Mouse (Mus musculus): ENCODE measurements around the gene Ube2s. TPM values are rescaled to one million over a fixed set of nuclear protein-coding genes. Genes with fewer than 3 reads are reported as not detected.
A peak's percentile ranks its signal among the peaks of the same experiment; 100 is the strongest.

Ube2s gene
- polyA plus RNA-seq, 1 experiment, result 131 TPM

DNA sequence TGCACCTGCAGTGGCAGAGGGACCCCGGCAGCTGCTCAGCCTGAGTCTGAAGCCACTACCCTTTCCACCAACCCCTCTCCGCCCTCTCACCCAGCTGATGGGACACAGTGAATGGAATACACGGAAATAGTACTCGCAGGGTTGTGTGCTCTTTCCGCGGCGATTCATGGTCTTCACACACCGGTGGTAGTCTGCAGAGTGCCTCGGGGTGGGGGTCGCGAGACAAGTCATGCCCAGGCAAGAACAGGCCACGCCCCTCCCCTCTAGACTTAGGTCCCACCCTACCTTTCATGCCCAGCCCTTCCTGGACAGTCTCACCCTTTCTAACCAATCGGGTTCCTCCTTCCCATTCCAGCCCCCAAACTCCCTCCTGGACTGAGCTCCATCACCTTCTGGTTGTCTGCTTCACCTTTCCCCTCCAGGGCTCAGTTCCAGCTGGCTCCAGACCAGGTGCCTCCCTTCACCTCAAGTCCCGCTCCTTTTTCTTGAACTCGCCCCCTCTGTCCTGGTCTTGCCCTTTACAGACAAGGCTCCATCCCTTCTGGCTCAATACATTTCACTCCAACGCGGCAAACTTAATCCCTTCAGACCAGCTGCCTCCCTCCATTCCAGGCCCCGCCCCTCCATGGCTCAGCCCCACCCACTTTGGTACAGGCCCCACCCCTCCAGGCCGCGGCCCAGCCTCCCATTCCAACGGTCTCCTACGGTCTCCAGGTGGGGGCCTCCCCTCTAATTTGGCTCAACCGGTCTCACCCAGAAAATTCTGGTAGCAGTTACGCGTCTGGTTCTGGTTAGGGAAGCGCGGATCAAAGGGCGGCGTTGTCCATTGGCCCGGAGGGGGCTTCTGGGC, 60.2 kb downstream of the Ube2s start:
- peak overlapping the region; percentile 36 for H3K4me3 ChIP-seq (ENCODE audit: insufficient read depth, low read length)
- no peak overlapping the region for H3K27ac ChIP-seq (ENCODE audit: insufficient read depth, low read depth, low read length)
- peaks cover 7% of the 10 kb centered on the region; the same call in 1 of the 2 replicates for H3K4me1 ChIP-seq (ENCODE audit: control insufficient read depth, insufficient read depth, low read length)
- no peak for TF ChIP-seq POLR2A (IDR thresholded peaks at IDR 0.05; ENCODE audit: borderline replicate concordance, low read depth, low read length)
- no peak for TF ChIP-seq CTCF (IDR thresholded peaks at IDR 0.05; ENCODE audit: low read depth, low read length)

- Histone ChIP-seq H3K27ac (ENCODE audit: insufficient read depth, low read depth, low read length) (no peak overlapping the region), H3K4me3 (ENCODE audit: insufficient read depth, low read length) (no peak overlapping the region), H3K4me1 (ENCODE audit: control insufficient read depth, insufficient read depth, low read length) (peaks cover 7% of the 10 kb centered on the region; the same call in 1 of the 2 replicates)
- TF ChIP-seq POLR2A (IDR thresholded peaks at IDR 0.05; ENCODE audit: borderline replicate concordance, low read depth, low read length) (no peak), CTCF (IDR thresholded peaks at IDR 0.05; ENCODE audit: low read depth, low read length) (no peak)
These were observed 63.2 kb downstream of the Ube2s start for GRCm38 (mm10) chr7:4749169-4749568.

DNA sequence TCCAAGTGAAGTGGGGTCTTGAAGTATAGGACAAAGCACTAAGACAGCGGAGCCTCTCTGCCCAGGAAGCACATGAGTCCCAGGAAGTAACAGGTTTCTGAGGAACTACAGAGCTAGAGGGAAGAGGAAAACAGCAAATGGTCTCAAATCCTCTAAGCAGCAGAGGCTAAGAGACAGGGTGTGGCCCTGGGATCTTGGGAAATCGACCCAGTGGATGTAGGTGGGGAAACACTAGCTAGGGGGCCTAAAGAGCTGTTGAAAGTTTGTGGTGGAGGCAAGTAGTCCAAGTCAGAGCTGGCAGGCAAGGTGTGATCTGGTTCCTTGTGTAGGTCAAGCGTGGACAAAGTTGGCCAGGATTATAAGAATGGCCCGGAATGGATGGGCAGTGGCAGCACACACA, 64.1 kb downstream of the Ube2s start:
- peaks cover 7% of the 10 kb centered on the region; the same call in 1 of the 2 replicates for H3K4me1 ChIP-seq (ENCODE audit: control insufficient read depth, insufficient read depth, low read length)
- H3K27ac ChIP-seq (ENCODE audit: insufficient read depth, low read depth, low read length), result no peak overlapping the region
- TF ChIP-seq CTCF (IDR thresholded peaks at IDR 0.05; ENCODE audit: low read depth, low read length), result no peak
- H3K4me3 ChIP-seq (ENCODE audit: insufficient read depth, low read length), result no peak overlapping the region

DNA sequence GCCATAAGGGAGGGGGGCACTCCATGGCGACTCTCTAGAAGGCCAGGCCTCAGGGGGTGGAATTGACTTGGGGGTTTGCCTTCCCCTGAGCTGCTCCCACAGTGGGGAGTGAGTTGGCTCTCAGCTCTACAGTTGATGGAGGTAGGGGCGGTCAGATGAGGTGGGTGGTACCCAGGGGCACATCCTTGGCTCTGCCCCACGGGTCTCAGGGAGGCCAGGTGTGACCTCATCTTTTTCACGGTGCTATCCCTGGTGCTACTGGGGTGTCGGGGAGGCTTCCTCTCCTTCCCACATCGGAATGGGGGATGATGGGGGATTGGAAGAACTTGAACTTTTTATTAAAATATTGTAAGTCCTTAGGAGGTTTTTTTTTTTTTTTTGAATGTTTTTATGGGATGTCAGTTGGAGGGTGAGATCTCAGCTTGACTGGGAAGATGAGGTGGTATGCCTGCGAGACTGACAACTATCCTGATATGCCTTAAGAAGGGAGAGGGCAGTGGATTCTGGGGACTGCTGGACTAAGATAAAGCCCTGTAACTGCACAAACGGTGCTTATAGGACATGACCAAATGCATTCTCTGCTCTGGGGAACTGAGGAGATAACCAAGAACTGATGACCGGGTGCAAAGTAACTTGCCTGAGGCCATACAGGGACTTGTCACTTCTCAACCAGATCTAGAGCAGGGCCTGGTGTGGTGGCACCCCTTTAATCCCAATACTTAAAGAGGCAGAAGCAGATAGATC, 65.1 kb downstream of the Ube2s start:
- Histone ChIP-seq H3K27ac (ENCODE audit: insufficient read depth, low read depth, low read length) (no peak overlapping the region), H3K4me1 (ENCODE audit: control insufficient read depth, insufficient read depth, low read length) (peaks cover 7% of the 10 kb centered on the region; the same call in 1 of the 2 replicates), H3K4me3 (ENCODE audit: insufficient read depth, low read length) (no peak overlapping the region)
- TF ChIP-seq CTCF (IDR thresholded peaks at IDR 0.05; ENCODE audit: low read depth, low read length) (no peak), POLR2A (IDR thresholded peaks at IDR 0.05; ENCODE audit: borderline replicate concordance, low read depth, low read length) (no peak)

DNA sequence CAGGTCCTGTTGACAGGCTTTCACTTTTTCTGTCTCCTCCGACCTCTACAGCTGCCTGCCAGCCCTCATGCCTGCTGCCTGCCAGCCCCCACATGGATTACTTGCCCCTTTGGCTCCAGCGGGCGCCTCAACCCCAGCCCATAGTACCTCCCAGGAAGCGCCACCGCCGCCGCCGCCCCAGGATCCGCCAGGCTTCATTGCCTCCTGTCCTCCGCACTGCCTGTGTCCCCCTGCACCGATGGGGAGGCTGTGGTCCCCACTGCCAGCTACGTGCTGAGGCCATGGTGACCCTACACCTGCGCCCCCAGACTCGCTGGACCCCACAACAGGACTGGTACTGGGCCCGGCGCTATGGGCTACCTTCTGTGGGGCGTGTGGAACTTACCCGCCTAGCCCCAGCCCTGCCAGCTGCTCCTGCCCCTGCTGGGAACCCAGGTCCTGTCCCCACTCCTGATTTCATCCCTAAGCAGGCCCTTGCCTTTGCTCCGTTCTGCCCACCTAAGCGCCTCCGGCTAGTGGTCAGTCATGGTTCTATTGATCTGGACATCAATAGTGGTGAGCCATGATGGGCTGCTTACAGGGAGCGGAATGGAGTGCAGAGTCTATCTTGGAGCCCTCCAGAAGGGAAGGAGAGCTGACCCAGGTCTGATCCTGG, 65.9 kb downstream of the Ube2s start:
- TF ChIP-seq POLR2A (IDR thresholded peaks at IDR 0.05; ENCODE audit: borderline replicate concordance, low read depth, low read length), result no peak
- no peak for TF ChIP-seq CTCF (IDR thresholded peaks at IDR 0.05; ENCODE audit: low read depth, low read length)
- Histone ChIP-seq H3K4me1 (ENCODE audit: control insufficient read depth, insufficient read depth, low read length) (peaks cover 15% of the 10 kb centered on the region), H3K4me3 (ENCODE audit: insufficient read depth, low read length) (no peak overlapping the region), H3K27ac (ENCODE audit: insufficient read depth, low read depth, low read length) (no peak overlapping the region)

- H3K27ac ChIP-seq (ENCODE audit: insufficient read depth, low read depth, low read length), result no peak overlapping the region
- H3K4me1 ChIP-seq (ENCODE audit: control insufficient read depth, insufficient read depth, low read length), result peaks cover 16% of the 10 kb centered on the region
- H3K4me3 ChIP-seq (ENCODE audit: insufficient read depth, low read length), result no peak overlapping the region
These were observed 67.5 kb downstream of the Ube2s start for GRCm38 (mm10) chr7:4744886-4745285.

More at GRCm38 (mm10) chr7:4744886-4745285, 67.5 kb downstream of the Ube2s start:
- no peak for TF ChIP-seq POLR2A (IDR thresholded peaks at IDR 0.05; ENCODE audit: borderline replicate concordance, low read depth, low read length)
- no peak for TF ChIP-seq CTCF (IDR thresholded peaks at IDR 0.05; ENCODE audit: low read depth, low read length)

Other genes with a start within 250 kb of the Ube2s start
- not detected in 2 replicates for gene Ptprh, start 208.5 kb downstream of the Ube2s start, polyA plus RNA-seq (2012; ENCODE audit: insufficient read depth, insufficient read length, missing spikeins)
- gene Tmem86b, start 181.2 kb downstream of the Ube2s start, polyA plus RNA-seq (2012; ENCODE audit: insufficient read depth, insufficient read length, missing spikeins), result 10.9 and 14.8 TPM in 2 replicates
- 84.8 and 90.0 TPM in 2 replicates for gene Ppp6r1, start 153.6 kb downstream of the Ube2s start, polyA plus RNA-seq (2012; ENCODE audit: insufficient read depth, insufficient read length, missing spikeins)
- gene Hspbp1, start 127.5 kb downstream of the Ube2s start, polyA plus RNA-seq (2012; ENCODE audit: insufficient read depth, insufficient read length, missing spikeins), result 24.7 and 26.7 TPM in 2 replicates
- 0.64 TPM in 1 of 2 replicates, not detected in the other for gene Brsk1, start 122.0 kb downstream of the Ube2s start, polyA plus RNA-seq (2012; ENCODE audit: insufficient read depth, insufficient read length, missing spikeins)
- gene Tmem150b, start 87.3 kb downstream of the Ube2s start, polyA plus RNA-seq (2012; ENCODE audit: insufficient read depth, insufficient read length, missing spikeins), result 33.6 and 36.4 TPM in 2 replicates
- gene Kmt5c, start 72.5 kb downstream of the Ube2s start, polyA plus RNA-seq (2012; ENCODE audit: insufficient read depth, insufficient read length, missing spikeins), result 109 and 120 TPM in 2 replicates
- 8.0 and 8.1 TPM in 2 replicates for gene Cox6b2, start 59.5 kb downstream of the Ube2s start, polyA plus RNA-seq (2012; ENCODE audit: insufficient read depth, insufficient read length, missing spikeins)
- gene Fam71e2, start 41.3 kb downstream of the Ube2s start, polyA plus RNA-seq (2012; ENCODE audit: insufficient read depth, insufficient read length, missing spikeins), result not detected in 2 replicates
- not detected in 2 replicates for gene Il11, start 29.7 kb downstream of the Ube2s start, polyA plus RNA-seq (2012; ENCODE audit: insufficient read depth, insufficient read length, missing spikeins)
- gene Tmem190, start 29.7 kb downstream of the Ube2s start, polyA plus RNA-seq (2012; ENCODE audit: insufficient read depth, insufficient read length, missing spikeins), result not detected in 2 replicates
- 2.1 and 3.6 TPM in 2 replicates for gene Tmem238, start 22.9 kb downstream of the Ube2s start, polyA plus RNA-seq (2012; ENCODE audit: insufficient read depth, insufficient read length, missing spikeins)
- 636 and 681 TPM in 2 replicates for gene Rpl28, start 19.7 kb downstream of the Ube2s start, polyA plus RNA-seq (2012; ENCODE audit: insufficient read depth, insufficient read length, missing spikeins)
- gene Shisa7, start 32.1 kb upstream of the Ube2s start, polyA plus RNA-seq (2012; ENCODE audit: insufficient read depth, insufficient read length, missing spikeins), result not detected in 2 replicates
- 20.4 and 21.2 TPM in 2 replicates for gene Isoc2b, start 57.7 kb upstream of the Ube2s start, polyA plus RNA-seq (2012; ENCODE audit: insufficient read depth, insufficient read length, missing spikeins)
- gene Isoc2a, start 64.6 kb upstream of the Ube2s start, polyA plus RNA-seq (2012; ENCODE audit: insufficient read depth, insufficient read length, missing spikeins), result 15.5 and 16.4 TPM in 2 replicates
- gene Gm36210, start 93.9 kb upstream of the Ube2s start, polyA plus RNA-seq (2012; ENCODE audit: insufficient read depth, insufficient read length, missing spikeins), result not detected in 2 replicates
- 7.1 and 8.7 TPM in 2 replicates for gene Zfp628, start 102.6 kb upstream of the Ube2s start, polyA plus RNA-seq (2012; ENCODE audit: insufficient read depth, insufficient read length, missing spikeins)
- 0.78 and 1.6 TPM in 2 replicates for gene Nat14, start 109.4 kb upstream of the Ube2s start, polyA plus RNA-seq (2012; ENCODE audit: insufficient read depth, insufficient read length, missing spikeins)
- 0.24 TPM in 1 of 2 replicates, not detected in the other for gene Ssc5d, start 113.2 kb upstream of the Ube2s start, polyA plus RNA-seq (2012; ENCODE audit: insufficient read depth, insufficient read length, missing spikeins)
- gene Sbk2, start 151.8 kb upstream of the Ube2s start, polyA plus RNA-seq (2012; ENCODE audit: insufficient read depth, insufficient read length, missing spikeins), result 0.58 TPM in 1 of 2 replicates, not detected in the other
- not detected in 2 replicates for gene Sbk3, start 158.6 kb upstream of the Ube2s start, polyA plus RNA-seq (2012; ENCODE audit: insufficient read depth, insufficient read length, missing spikeins)
- gene Zfp579, start 183.6 kb upstream of the Ube2s start, polyA plus RNA-seq (2012; ENCODE audit: insufficient read depth, insufficient read length, missing spikeins), result 33.6 and 34.6 TPM in 2 replicates
- gene Zfp524, start 201.8 kb upstream of the Ube2s start, polyA plus RNA-seq (2012; ENCODE audit: insufficient read depth, insufficient read length, missing spikeins), result 32.9 and 36.4 TPM in 2 replicates
- gene Fiz1, start 202.1 kb upstream of the Ube2s start, polyA plus RNA-seq (2012; ENCODE audit: insufficient read depth, insufficient read length, missing spikeins), result 20.5 and 23.6 TPM in 2 replicates
- not detected in 2 replicates for gene Gm44973, start 202.9 kb upstream of the Ube2s start, polyA plus RNA-seq (2012; ENCODE audit: insufficient read depth, insufficient read length, missing spikeins)
- gene Zfp865, start 207.8 kb upstream of the Ube2s start, polyA plus RNA-seq (2012; ENCODE audit: insufficient read depth, insufficient read length, missing spikeins), result 19.8 and 30.1 TPM in 2 replicates
- gene Ccdc106, start 208.0 kb upstream of the Ube2s start, polyA plus RNA-seq (2012; ENCODE audit: insufficient read depth, insufficient read length, missing spikeins), result 0.43 and 0.61 TPM in 2 replicates
- gene 4632433K11Rik, start 221.5 kb upstream of the Ube2s start, polyA plus RNA-seq (2012; ENCODE audit: insufficient read depth, insufficient read length, missing spikeins), result not detected in 2 replicates
- 2.6 and 3.8 TPM in 2 replicates for gene Zfp784, start 225.9 kb upstream of the Ube2s start, polyA plus RNA-seq (2012; ENCODE audit: insufficient read depth, insufficient read length, missing spikeins)
- gene Zfp580, start 238.9 kb upstream of the Ube2s start, polyA plus RNA-seq (2012; ENCODE audit: insufficient read depth, insufficient read length, missing spikeins), result 6.1 and 7.7 TPM in 2 replicates
- 151 and 160 TPM in 2 replicates for gene U2af2, start 249.6 kb upstream of the Ube2s start, polyA plus RNA-seq (2012; ENCODE audit: insufficient read depth, insufficient read length, missing spikeins)